Mouse (Mus musculus) CH12.LX (cell line): ENCODE measurements around the gene Gm20388. TPM values are rescaled to one million over a fixed set of nuclear protein-coding genes. Genes with fewer than 3 reads are reported as not detected.

Experiments
- DNase-seq: peaks from one replicate; pipeline ENCODE4 v3.0.0-alpha.2; 2013; ENCODE audit errors: extremely low read depth
- H3K27ac ChIP-seq: 2 replicates; pipeline ENCODE4 v1.5.1; 2012; ENCODE audit warnings: low read depth, mild to moderate bottlenecking, control low read depth, moderate library complexity; ENCODE audit not compliant: insufficient read depth
- H3K27me3 ChIP-seq: replicated peaks from 2 replicates; pipeline ENCODE3; 2012; ENCODE audit warnings: inconsistent platforms
- H3K36me3 ChIP-seq, 2 experiments: replicated peaks in 1 of 2; 2 replicates each; pipeline versions ENCODE3 to v1.6.1; 2012; ENCODE audit warnings: inconsistent platforms in 1 of 2, low read length in 1 of 2, mild to moderate bottlenecking in 1 of 2, mixed read lengths in 1 of 2, moderate library complexity in 1 of 2; ENCODE audit not compliant: control insufficient read depth in 1 of 2, insufficient read depth in 1 of 2
- H3K4me1 ChIP-seq, 2 experiments: 2 replicates each; pipeline ENCODE4 v1.6.1; 2012; ENCODE audit warnings: inconsistent platforms in 1 of 2, moderate library complexity in 1 of 2; ENCODE audit not compliant: insufficient read depth in 2 of 2, control insufficient read depth in 1 of 2
- H3K4me2 ChIP-seq: 2 replicates; pipeline ENCODE4 v1.6.1; 2012; ENCODE audit warnings: low read depth, mild to moderate bottlenecking, control low read depth; ENCODE audit not compliant: poor library complexity, insufficient read depth, severe bottlenecking
- H3K4me3 ChIP-seq, 3 experiments: fragments of 150-350 bp in 1 of 3; sonication (generic) in 1 of 3; replicated peaks in 1 of 3; 2 replicates each; pipeline versions ENCODE3 to v1.5.1; 2011 to 2012; ENCODE audit warnings: low read depth in 2 of 3, low read length in 2 of 3, mild to moderate bottlenecking in 2 of 3, moderate library complexity in 2 of 3, control low read depth in 1 of 3, improper control_type of control experiment in 1 of 3, inconsistent platforms in 1 of 3, mixed read lengths in 1 of 3; ENCODE audit not compliant: poor library complexity in 1 of 3
- H3K79me2 ChIP-seq: replicated peaks from 2 replicates; pipeline ENCODE4 v1.6.1; 2012; ENCODE audit warnings: mild to moderate bottlenecking, moderate library complexity; ENCODE audit not compliant: control insufficient read depth, poor library complexity, insufficient read depth, severe bottlenecking; ENCODE audit errors: extremely low read depth
- H3K9ac ChIP-seq: 2 replicates; pipeline ENCODE4 v1.6.1; 2012; ENCODE audit warnings: low read depth, mild to moderate bottlenecking, control low read depth, moderate library complexity; ENCODE audit not compliant: insufficient read depth
- H3K9me3 ChIP-seq: replicated peaks from 2 replicates; pipeline ENCODE3; 2012; ENCODE audit warnings: low read length, inconsistent platforms, mixed read lengths
- BHLHE40 ChIP-seq: IDR thresholded peaks from 2 replicates; pipeline ENCODE4 v1.6.1; 2011; ENCODE audit warnings: mild to moderate bottlenecking, low read depth, low read length, improper control_type of control experiment
- CHD1 ChIP-seq: IDR thresholded peaks from 2 replicates; pipeline ENCODE4 v1.6.1; 2012; ENCODE audit warnings: low read depth, low read length, improper control_type of control experiment, inconsistent platforms
- CHD2 ChIP-seq: IDR thresholded peaks from 2 replicates; pipeline ENCODE4 v1.6.1; 2011; ENCODE audit warnings: low read length, improper control_type of control experiment
- CTCF ChIP-seq, 2 experiments: IDR thresholded peaks in 1 of 2; conservative IDR thresholded peaks in 1 of 2; 2 replicates each; pipeline ENCODE4 v1.5.1; 2011 to 2012; ENCODE audit warnings: low read depth in 2 of 2, low read length in 2 of 2, improper control_type of control experiment in 1 of 2, inconsistent platforms in 1 of 2, mild to moderate bottlenecking in 1 of 2, moderate library complexity in 1 of 2
- E2F4 ChIP-seq: IDR thresholded peaks from 2 replicates; pipeline ENCODE4 v1.6.1; 2011; ENCODE audit warnings: low read depth, low read length, improper control_type of control experiment; ENCODE audit not compliant: insufficient replicate concordance
- ELF1 ChIP-seq: IDR thresholded peaks from 2 replicates; pipeline ENCODE4 v1.6.1; 2014; ENCODE audit warnings: low read depth, mild to moderate bottlenecking, inconsistent platforms, low read length, improper control_type of control experiment
- GABPA ChIP-seq: IDR thresholded peaks from 2 replicates; pipeline ENCODE4 v1.6.1; 2012; ENCODE audit warnings: low read depth, low read length, improper control_type of control experiment, inconsistent platforms; ENCODE audit not compliant: insufficient replicate concordance
- HCFC1 ChIP-seq: IDR thresholded peaks from 2 replicates; pipeline ENCODE4 v1.6.1; 2012; ENCODE audit warnings: low read depth, mild to moderate bottlenecking, inconsistent platforms, low read length, improper control_type of control experiment
- IRF4 ChIP-seq: IDR thresholded peaks from 2 replicates; pipeline ENCODE4 v1.6.1; 2014; ENCODE audit warnings: low read depth, mild to moderate bottlenecking, inconsistent platforms, low read length, improper control_type of control experiment
- MAZ ChIP-seq: IDR thresholded peaks from 2 replicates; pipeline ENCODE4 v1.6.1; 2012; ENCODE audit warnings: low read depth, mild to moderate bottlenecking, inconsistent platforms, low read length, improper control_type of control experiment, moderate library complexity
- MEF2A ChIP-seq: IDR thresholded peaks from 2 replicates; pipeline ENCODE4 v1.6.1; 2014; ENCODE audit warnings: low read depth, mild to moderate bottlenecking, inconsistent platforms, low read length, improper control_type of control experiment, borderline replicate concordance
- MXI1 ChIP-seq: IDR thresholded peaks from 2 replicates; pipeline ENCODE4 v1.6.1; 2011; ENCODE audit warnings: mild to moderate bottlenecking, low read depth, low read length, improper control_type of control experiment
- NRF1 ChIP-seq: IDR thresholded peaks from 2 replicates; pipeline ENCODE4 v1.6.1; 2014; ENCODE audit warnings: low read depth, mild to moderate bottlenecking, inconsistent platforms, low read length, improper control_type of control experiment, moderate library complexity
- PAX5 ChIP-seq: IDR thresholded peaks from 2 replicates; pipeline ENCODE4 v1.6.1; 2012; ENCODE audit warnings: low read length, inconsistent platforms, mixed read lengths
- POLR2AphosphoS2 ChIP-seq: IDR thresholded peaks from 2 replicates; pipeline ENCODE4 v1.6.1; 2011; ENCODE audit warnings: low read depth, low read length, improper control_type of control experiment
- RAD21 ChIP-seq: IDR thresholded peaks from 2 replicates; pipeline ENCODE4 v1.6.1; 2011; ENCODE audit warnings: low read depth, mild to moderate bottlenecking, low read length, improper control_type of control experiment, moderate library complexity
- TBP ChIP-seq: conservative IDR thresholded peaks from 2 replicates; pipeline ENCODE4 v1.6.1; 2011; ENCODE audit warnings: low read depth, low read length, improper control_type of control experiment
- USF1 ChIP-seq: IDR thresholded peaks from 2 replicates; pipeline ENCODE4 v1.6.1; 2014; ENCODE audit warnings: low read depth, mild to moderate bottlenecking, inconsistent platforms, low read length, improper control_type of control experiment
- USF2 ChIP-seq: conservative IDR thresholded peaks from 2 replicates; pipeline ENCODE4 v1.6.1; 2011; ENCODE audit warnings: low read depth, low read length, improper control_type of control experiment
- ZC3H11A ChIP-seq: IDR thresholded peaks from 2 replicates; pipeline ENCODE4 v1.6.1; 2012; ENCODE audit warnings: low read depth, mild to moderate bottlenecking, inconsistent platforms, low read length, improper control_type of control experiment
- ZKSCAN1 ChIP-seq: IDR thresholded peaks from 2 replicates; pipeline ENCODE4 v1.6.1; 2012; ENCODE audit warnings: low read depth, inconsistent platforms, low read length, improper control_type of control experiment, borderline replicate concordance
- ZMIZ1 ChIP-seq: IDR thresholded peaks from 2 replicates; pipeline ENCODE4 v1.6.1; 2012; ENCODE audit warnings: low read depth, mild to moderate bottlenecking, inconsistent platforms, low read length, improper control_type of control experiment
- ZNF384 ChIP-seq: IDR thresholded peaks from 2 replicates; pipeline ENCODE4 v1.6.1; 2012; ENCODE audit warnings: low read depth, low read length, improper control_type of control experiment, inconsistent platforms
- dilution Hi-C: fragments of 300-500 bp; cut with MboI; formaldehyde crosslinking; loops from 2 replicates; pipeline ENCODE4 v1.14.3; 2020; ENCODE audit warnings: low sequenced_read_pairs; ENCODE audit not compliant: extremely low pct_unique_long_range_greater_than_20kb, extremely low pct_ligation_motif_present
- in situ Hi-C: fragments of 300-500 bp; cut with MboI; formaldehyde crosslinking; loops from 3 replicates; pipeline ENCODE4 v1.14.3; 2019; ENCODE audit warnings: low sequenced_read_pairs, low pct_ligation_motif_present, low pct_unique_long_range_greater_than_20kb, mixed read lengths
- polyA plus RNA-seq: library from polyadenylated mRNA; unstranded; fragments of >175 nt; gene quantifications from 2 replicates; pipeline ENCODE4 v1.2.1, GENCODE M21; 2012; ENCODE audit warnings: low read depth; ENCODE audit not compliant: insufficient read length
- total RNA-seq, 2 experiments: library from RNA; depleted of rRNA; stranded (reverse); fragments of 300-350 nt in 1 of 2; fragments of >200 nt in 1 of 2; gene quantifications; 2 replicates each; pipeline ENCODE4 v1.2.3; 2012 to 2014

Gene Gm20388
- total and polyA plus RNA-seq, 3 experiments, result 14.8 to 26.3 (median 22.2) TPM

GRCm38 (mm10) chr8:121544276-121544785 lies 1633.7 kb downstream of the Gm20388 start, which contains the start of gene 1700018B08Rik:
Gene 1700018B08Rik, minus strand, starts transcription at chr8:121544320.
- dilution Hi-C loops, result no loop called here

GRCm38 (mm10) chr8:121544936-121545335 lies 1634.3 kb downstream of the Gm20388 start:
- in situ Hi-C loops (loop anchor here (10.0 kb wide), 1 partner anchor 140 kb away; no protein-coding TSS in a partner anchor), dilution Hi-C loops (no loop called here)
- TF ChIP-seq E2F4 (no peak), USF2 (no peak), MEF2A (no peak), MXI1 (no peak), TBP (no peak), ZC3H11A (no peak), BHLHE40 (no peak), NRF1 (no peak), CHD1 (no peak), ZNF384 (no peak), POLR2AphosphoS2 (no peak), RAD21 (no peak), ELF1 (no peak), GABPA (no peak), PAX5 (no peak), HCFC1 (no peak), CHD2 (no peak), CTCF (conservative IDR thresholded peaks at IDR 0.05 in 1 of 2, IDR thresholded peaks at IDR 0.05 in 1 of 2; ENCODE audit: low read depth in 2 of 2, low read length in 2 of 2) (no peak), MAZ (no peak), USF1 (no peak)
- Histone ChIP-seq H3K27me3 (peaks cover 45% of the 10 kb centered on the region), H3K9ac (no peak overlapping the region), H3K4me3 (no peak overlapping the region), H3K79me2 (no peaks in the 10 kb centered on the region), H3K4me2 (no peak overlapping the region), H3K36me3 (peaks cover 2 to 11% of the 10 kb centered on the region in 2 experiments), H3K27ac (no peak overlapping the region), H3K9me3 (peaks cover 2% of the 10 kb centered on the region), H3K4me1 (peaks cover 0 to 7% of the 10 kb centered on the region in 2 experiments; a peak in 2 of 4 replicates)
- DNase-seq, result no peak

More at GRCm38 (mm10) chr8:121544276-121544785, 1633.7 kb downstream of the Gm20388 start, which contains the start of gene 1700018B08Rik:
- in situ Hi-C loops, result loop anchor here (10.0 kb wide), 1 partner anchor 140 kb away; no protein-coding TSS in a partner anchor
- H3K9ac ChIP-seq, result no peak within 1 kb of the TSS
- H3K4me1 ChIP-seq, result peaks cover 0 to 7% of the 10 kb centered on the region in 2 experiments; a peak in 2 of 4 replicates
- peaks cover 0 to 5% of the 10 kb centered on the region in 2 experiments for H3K36me3 ChIP-seq
- TF ChIP-seq BHLHE40, result no peak
- no peak for TF ChIP-seq IRF4
- TF ChIP-seq POLR2AphosphoS2, result no peak
- TF ChIP-seq MXI1, result no peak
- no peak for TF ChIP-seq CHD2
- TF ChIP-seq ZKSCAN1, result no peak
- no peak for TF ChIP-seq ZMIZ1
- TF ChIP-seq E2F4, result no peak
- no peak for TF ChIP-seq USF2
- no peak for TF ChIP-seq MAZ
- no peak for TF ChIP-seq NRF1
- no peak for DNase-seq
- peaks cover 51% of the 10 kb centered on the region for H3K27me3 ChIP-seq
- H3K79me2 ChIP-seq, result no peaks in the 10 kb centered on the region
- no peak within 1 kb of the TSS for H3K4me2 ChIP-seq
- H3K9me3 ChIP-seq, result peaks cover 5% of the 10 kb centered on the region
- no peak within 1 kb of the TSS for H3K4me3 ChIP-seq
- no peak within 1 kb of the TSS for H3K27ac ChIP-seq
